Mouse (Mus musculus) limb, embryonic 13.5 days (tissue): ENCODE results near the gene Olfr740. TPM values are rescaled to one million over a fixed set of nuclear protein-coding genes. Genes with fewer than 3 reads are reported as not detected.

Experiments
- ATAC-seq: fragments of 200-750 bp; cut with Nextera tagmentation; 2 replicates; pipeline ENCODE4 v1.8.0; 2017; ENCODE audit warnings: low read depth, moderate number of reproducible peaks, moderate TSS enrichment; ENCODE audit not compliant: low FRiP score
- H3K27ac ChIP-seq: fragments of 300-500 bp; sonication (generic); 2 replicates; pipeline ENCODE4 v1.5.1; 2015; ENCODE audit warnings: inconsistent platforms, mild to moderate bottlenecking, moderate library complexity
- H3K27me3 ChIP-seq: fragments of 300-500 bp; sonication (generic); 2 replicates; pipeline ENCODE4 v1.6.1; 2015; ENCODE audit warnings: mild to moderate bottlenecking, inconsistent platforms
- H3K36me3 ChIP-seq: fragments of 300-500 bp; sonication (generic); 2 replicates; pipeline ENCODE4 v1.6.1; 2015; ENCODE audit warnings: inconsistent platforms, mild to moderate bottlenecking, moderate library complexity
- H3K4me1 ChIP-seq: fragments of 300-500 bp; sonication (generic); 2 replicates; pipeline ENCODE4 v1.6.1; 2015; ENCODE audit warnings: inconsistent platforms
- H3K4me2 ChIP-seq: fragments of 300-500 bp; sonication (generic); replicated peaks from 2 replicates; pipeline ENCODE4 v1.6.1; 2015; ENCODE audit warnings: inconsistent platforms, mild to moderate bottlenecking, moderate library complexity
- H3K4me3 ChIP-seq: fragments of 300-500 bp; sonication (generic); 2 replicates; pipeline ENCODE4 v1.5.1; 2015; ENCODE audit warnings: moderate library complexity, mild to moderate bottlenecking, inconsistent platforms
- H3K9ac ChIP-seq: fragments of 300-500 bp; sonication (generic); 2 replicates; pipeline ENCODE4 v1.6.1; 2015; ENCODE audit warnings: mild to moderate bottlenecking, inconsistent platforms
- H3K9me3 ChIP-seq: fragments of 300-500 bp; sonication (generic); 2 replicates; pipeline ENCODE4 v1.6.1; 2016; ENCODE audit warnings: inconsistent platforms
- WGBS: fragments of 180-500 bp; shearing (Covaris S2); methylation state at CpG from one replicate; pipeline ENCODE4 v1.1.7; 2015; 5-methylcytosine and 5-hydroxymethylcytosine counted together
- polyA plus RNA-seq: library from polyadenylated mRNA; unstranded; fragments of >200 nt; fragmentation: Nextera tagmentation; extraction: Ambion mirVana; gene quantifications from 2 replicates; pipeline ENCODE4 v1.2.1, GENCODE M21; 2015

The Olfr740 gene
- not detected in 2 replicates for polyA plus RNA-seq

GRCm38 (mm10) chr14:50445245-50445644, at the start of gene Olfr740:
Gene Olfr740, plus strand, starts transcription at chr14:50445545.
- 82% methylated on average over 3 of the region's 3 CpGs for WGBS
- H3K36me3 ChIP-seq: no peaks in the 10 kb centered on the region
- no peak within 1 kb of the TSS for H3K4me2 ChIP-seq
- no peak for ATAC-seq
- H3K4me1 ChIP-seq: no peaks in the 10 kb centered on the region
- no peak within 1 kb of the TSS for H3K27ac ChIP-seq
- no peak within 1 kb of the TSS for H3K9ac ChIP-seq
- 0 out of 2 replicates have a peak, but pooled peaks cover 2% of the 10 kb centered on the region for H3K9me3 ChIP-seq
- H3K4me3 ChIP-seq: no peak within 1 kb of the TSS
- no peaks in the 10 kb centered on the region for H3K27me3 ChIP-seq

GRCm38 (mm10) chr14:50407268-50407667, 38.1 kb upstream of the Olfr740 start, which contains the start of gene Olfr738:
Gene Olfr738, plus strand, starts transcription at chr14:50407568.
- Histone ChIP-seq H3K4me3 (no peak within 1 kb of the TSS), H3K9me3 (no peaks in the 10 kb centered on the region), H3K27ac (no peak within 1 kb of the TSS), H3K27me3 (no peaks in the 10 kb centered on the region), H3K4me1 (no peaks in the 10 kb centered on the region), H3K36me3 (no peaks in the 10 kb centered on the region), H3K9ac (no peak within 1 kb of the TSS), H3K4me2 (no peak within 1 kb of the TSS)
- ATAC-seq: no peak
- 73% methylated on average over 1 of the region's 1 CpGs for WGBS

GRCm38 (mm10) chr14:50418326-50418725, 27.0 kb upstream of the Olfr740 start, which contains the start of gene Olfr739:
Gene Olfr739, plus strand, starts transcription at chr14:50418626.
- ATAC-seq: no peak
- H3K27me3 ChIP-seq: no peaks in the 10 kb centered on the region
- H3K4me1 ChIP-seq: no peaks in the 10 kb centered on the region
- no peak within 1 kb of the TSS for H3K9ac ChIP-seq
- no peak within 1 kb of the TSS for H3K27ac ChIP-seq
- H3K4me2 ChIP-seq: no peak within 1 kb of the TSS
- H3K9me3 ChIP-seq: no peaks in the 10 kb centered on the region
- H3K4me3 ChIP-seq: no peak within 1 kb of the TSS
- 68% methylated on average over 2 of the region's 2 CpGs for WGBS
- no peaks in the 10 kb centered on the region for H3K36me3 ChIP-seq

- Histone ChIP-seq H3K9me3 (no peaks in the 10 kb centered on the region), H3K27ac (no peak within 1 kb of the TSS), H3K4me3 (no peak within 1 kb of the TSS), H3K4me1 (no peaks in the 10 kb centered on the region), H3K9ac (no peak within 1 kb of the TSS), H3K4me2 (no peak within 1 kb of the TSS), H3K27me3 (no peaks in the 10 kb centered on the region), H3K36me3 (no peaks in the 10 kb centered on the region)
- WGBS: 73% methylated on average over 2 of the region's 2 CpGs
- ATAC-seq: no peak
Observed at GRCm38 (mm10) chr14:50472438-50472837, 27.1 kb downstream of the Olfr740 start, which contains the start of gene Olfr741. Gene Olfr741, plus strand, starts transcription at chr14:50472738.

- no peak overlapping the region for H3K4me2 ChIP-seq
- H3K27ac ChIP-seq: no peak overlapping the region
- no peak overlapping the region for H3K9ac ChIP-seq
- no peak for ATAC-seq
- H3K4me1 ChIP-seq: no peaks in the 10 kb centered on the region
- no peaks in the 10 kb centered on the region; the same call in 1 of the 2 replicates for H3K9me3 ChIP-seq
- no peaks in the 10 kb centered on the region for H3K36me3 ChIP-seq
- H3K27me3 ChIP-seq: no peaks in the 10 kb centered on the region
- no peak overlapping the region for H3K4me3 ChIP-seq
- WGBS: 66% methylated on average over 2 of the region's 2 CpGs
Observed at GRCm38 (mm10) chr14:50478406-50478805, 33.1 kb downstream of the Olfr740 start.

- Histone ChIP-seq H3K4me1 (no peaks in the 10 kb centered on the region), H3K4me2 (no peak within 1 kb of the TSS), H3K27ac (no peak within 1 kb of the TSS), H3K9me3 (no peaks in the 10 kb centered on the region), H3K4me3 (no peak within 1 kb of the TSS), H3K27me3 (no peaks in the 10 kb centered on the region), H3K9ac (no peak within 1 kb of the TSS), H3K36me3 (no peaks in the 10 kb centered on the region)
- WGBS: 56% methylated on average over 2 of the region's 2 CpGs
- no peak for ATAC-seq
Observed at GRCm38 (mm10) chr14:50503300-50503699, 58.0 kb downstream of the Olfr740 start, which contains the start of gene Olfr742. Gene Olfr742, plus strand, starts transcription at chr14:50503600.

Other genes with a start within 250 kb of the Olfr740 start
- not detected in 2 replicates for gene Olfr731, start 203.7 kb upstream of the Olfr740 start, polyA plus RNA-seq
- not detected in 2 replicates for gene Olfr732, start 161.3 kb upstream of the Olfr740 start, polyA plus RNA-seq
- not detected in 2 replicates for gene Olfr733, start 144.0 kb upstream of the Olfr740 start, polyA plus RNA-seq
- not detected in 2 replicates for gene Olfr734, start 118.8 kb upstream of the Olfr740 start, polyA plus RNA-seq
- gene Olfr735, start 96.7 kb upstream of the Olfr740 start, polyA plus RNA-seq: not detected in 2 replicates
- gene Tlr11, start 87.6 kb upstream of the Olfr740 start, polyA plus RNA-seq: not detected in 2 replicates
- gene Olfr736, start 64.4 kb upstream of the Olfr740 start, polyA plus RNA-seq: not detected in 2 replicates
- gene Olfr738, start 38.0 kb upstream of the Olfr740 start, polyA plus RNA-seq: not detected in 2 replicates
- gene Olfr739, start 26.9 kb upstream of the Olfr740 start, polyA plus RNA-seq: not detected in 2 replicates
- not detected in 2 replicates for gene Olfr741, start 27.2 kb downstream of the Olfr740 start, polyA plus RNA-seq
- not detected in 2 replicates for gene Olfr742, start 58.1 kb downstream of the Olfr740 start, polyA plus RNA-seq
- gene Olfr743, start 76.3 kb downstream of the Olfr740 start, polyA plus RNA-seq: not detected in 2 replicates
- not detected in 2 replicates for gene Olfr744, start 169.3 kb downstream of the Olfr740 start, polyA plus RNA-seq
- not detected in 2 replicates for gene Olfr745, start 193.8 kb downstream of the Olfr740 start, polyA plus RNA-seq
- not detected in 2 replicates for gene Olfr746, start 201.5 kb downstream of the Olfr740 start, polyA plus RNA-seq
- gene Olfr747, start 247.7 kb downstream of the Olfr740 start, polyA plus RNA-seq: not detected in 2 replicates